Mouse (Mus musculus) ovary, postnatal 14 days (tissue): ENCODE data around the gene Tsen34.
A peak's percentile ranks its signal among the peaks of the same experiment; 100 is the strongest.
"Not testable (repeated sequence)": the region's sequence is repeated elsewhere in the genome, so short reads cannot be mapped to it uniquely, and the experiment has no call there.

Experiments
- DNase-seq: peaks from one replicate; pipeline ENCODE4 v3.0.0; 2022; ENCODE audit warnings: low spot score

Gene Tsen34

DNA sequence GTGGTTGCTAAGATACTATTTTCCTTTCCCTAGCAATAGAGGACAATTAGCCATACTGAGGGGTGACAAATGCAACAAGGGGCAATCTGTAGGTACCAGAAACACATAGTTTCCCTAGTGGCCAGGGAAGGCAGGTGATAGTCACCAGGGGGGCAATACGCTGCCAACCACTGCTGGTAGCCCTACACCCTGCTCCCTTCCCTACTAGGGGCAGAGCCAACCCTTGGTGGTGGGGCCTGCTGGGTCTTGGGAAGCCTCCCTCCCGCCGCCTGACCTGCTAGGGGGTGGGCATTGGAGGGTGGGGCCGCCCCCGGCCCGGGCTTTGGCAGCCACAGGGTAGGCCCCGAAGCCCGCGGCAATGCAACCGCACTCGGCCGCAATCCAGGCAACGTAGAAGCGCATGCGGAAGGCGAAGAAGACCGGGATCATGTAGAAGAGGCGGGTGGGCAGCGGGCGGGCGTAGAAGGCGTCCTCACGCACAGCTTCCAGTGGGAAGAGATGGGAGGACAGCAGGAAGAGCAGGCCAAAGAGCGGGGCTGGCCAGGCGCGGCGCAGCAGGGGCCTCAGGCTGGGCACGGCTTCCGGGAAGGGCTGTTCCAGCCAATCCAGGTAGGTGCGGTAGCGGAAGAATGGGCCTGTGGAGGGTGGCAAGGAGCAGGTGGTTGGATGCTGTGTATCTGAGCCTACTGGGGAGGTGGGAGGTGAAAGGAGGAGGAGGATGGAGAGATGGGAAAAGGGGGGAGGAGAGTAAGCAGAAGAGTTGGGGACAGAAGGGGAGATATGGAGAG is 7.1 kb upstream of the Tsen34 start:
- no peak for DNase-seq

GRCm38 (mm10) chr7:3691919-3692318 is 744 bp upstream of the Tsen34 start:
- DNase-seq, result no peak

GRCm38 (mm10) chr7:3692987-3693808 is 535 bp downstream of the Tsen34 start, which contains the start of gene Mboat7:
Gene Mboat7, minus strand, starts transcription at chr7:3693523.
- peak; percentile 92 for DNase-seq

DNA sequence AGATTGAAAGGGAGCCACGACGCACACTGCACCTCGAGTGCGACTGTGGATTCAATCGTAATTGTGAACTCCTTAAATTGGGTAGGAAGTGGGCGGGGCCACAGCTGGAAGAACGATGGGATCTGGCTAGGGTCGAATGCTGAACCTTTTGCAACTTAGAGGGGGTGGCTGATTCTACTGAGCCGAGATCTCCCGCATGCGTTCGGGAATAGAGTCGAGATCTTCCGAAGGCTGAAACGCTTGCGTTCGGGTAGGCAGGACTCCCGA is 1.1 kb downstream of the Tsen34 start:
- no peak for DNase-seq

GRCm38 (mm10) chr7:3694076-3694948 is 1.6 kb downstream of the Tsen34 start:
- DNase-seq, result peak; percentile 50

DNA sequence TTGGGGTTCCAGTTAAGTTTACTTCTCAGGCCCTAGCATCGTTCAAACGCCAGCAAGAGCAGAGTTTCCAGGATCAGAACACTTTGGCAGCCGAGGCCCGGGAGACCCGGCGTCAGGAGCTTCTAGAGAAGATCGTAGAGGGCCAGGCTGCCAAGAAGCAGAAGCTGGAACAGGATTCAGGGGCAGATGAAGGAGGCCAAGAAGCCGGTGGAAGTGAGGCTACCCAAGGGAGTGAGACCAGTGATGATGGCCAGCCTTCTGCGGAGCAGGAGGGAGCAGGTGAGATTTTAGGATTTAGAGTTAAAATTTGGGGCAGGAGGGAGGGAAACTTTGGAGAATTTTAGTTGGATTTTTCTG is 2.3 kb downstream of the Tsen34 start:
- not testable (repeated sequence) for DNase-seq

DNA sequence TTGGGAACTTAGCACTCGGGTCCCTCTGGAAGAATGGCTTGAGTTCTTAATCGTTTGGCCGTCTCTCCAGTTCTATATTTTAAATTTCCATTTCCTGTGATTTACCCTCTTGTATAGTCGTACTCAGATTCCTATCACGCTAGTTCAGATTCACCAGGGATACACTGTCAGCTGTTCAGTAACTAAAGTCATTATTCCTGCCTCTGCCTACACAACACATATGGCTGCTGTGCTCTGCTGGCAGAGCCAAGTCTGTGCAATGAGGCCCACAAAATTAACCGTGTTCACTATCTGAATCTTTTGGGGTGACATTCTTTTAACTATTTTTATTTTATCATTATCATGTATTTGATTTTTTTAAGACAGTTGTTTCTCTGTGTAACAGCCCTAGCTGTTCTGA is 5.8 kb downstream of the Tsen34 start:
- DNase-seq, result no peak

DNA sequence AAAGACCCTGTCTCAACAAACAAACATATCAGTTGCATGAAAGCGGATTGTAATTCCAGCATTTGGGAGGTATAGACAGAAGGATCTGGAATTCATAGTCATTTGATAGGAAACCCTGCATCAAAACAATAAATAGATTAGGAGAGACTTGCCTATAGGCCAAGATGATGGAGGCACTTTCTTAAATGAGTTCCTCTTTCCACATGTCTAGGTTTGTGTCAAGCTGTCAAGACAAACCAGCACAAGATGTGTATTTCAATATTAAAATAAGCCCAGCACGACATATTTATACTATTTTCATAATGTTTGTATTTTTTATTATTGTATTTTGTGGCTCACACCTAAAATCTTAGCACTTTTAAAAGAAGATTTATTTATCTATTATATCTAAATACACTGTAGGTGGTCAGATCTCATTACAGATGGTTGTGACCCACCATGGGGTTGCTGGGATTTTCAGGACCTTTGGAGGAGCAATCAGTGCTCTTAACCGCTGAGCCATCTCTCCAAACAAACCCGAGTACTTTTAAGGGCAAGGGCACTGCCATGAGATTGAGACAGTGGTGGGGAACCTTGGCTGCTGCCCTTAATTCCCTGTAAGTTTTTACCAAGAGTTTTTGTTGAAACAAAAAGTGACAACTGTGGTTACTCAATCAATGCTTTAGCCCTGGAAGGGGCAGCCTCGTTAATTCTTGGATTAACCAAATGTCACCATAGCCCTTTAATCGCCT is 10.7 kb downstream of the Tsen34 start:
- no peak for DNase-seq

- peak; percentile 95 for DNase-seq
These were observed 11.3 kb downstream of the Tsen34 start, which contains the start of gene Rps9 for GRCm38 (mm10) chr7:3703879-3704441. Gene Rps9, plus strand, starts transcription at chr7:3703993.

GRCm38 (mm10) chr7:3704475-3704874 is 11.8 kb downstream of the Tsen34 start:
- DNase-seq, result no peak

- DNase-seq, result not testable (repeated sequence)
These were observed 12.8 kb downstream of the Tsen34 start for GRCm38 (mm10) chr7:3705461-3705860.

DNA sequence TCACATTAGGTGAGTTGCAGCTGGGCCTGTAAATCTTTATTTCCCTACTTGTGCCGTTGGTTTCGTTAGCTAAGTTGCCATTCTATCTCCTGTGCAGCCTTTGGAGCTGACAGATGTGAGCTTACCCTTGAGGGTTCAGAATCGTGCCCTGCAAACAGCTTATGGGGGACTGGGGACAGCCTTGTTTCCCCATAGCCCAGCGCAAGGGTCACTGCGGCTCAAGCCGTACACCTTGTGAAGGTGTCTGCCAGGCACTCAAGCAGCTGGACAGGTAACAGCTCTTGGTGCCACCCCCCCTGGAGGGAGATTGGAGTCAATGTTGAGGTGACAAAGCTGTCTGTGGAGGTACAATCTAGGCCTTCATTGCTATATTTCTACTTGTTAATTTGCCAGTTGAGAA is 13.2 kb downstream of the Tsen34 start:
- DNase-seq, result no peak

DNA sequence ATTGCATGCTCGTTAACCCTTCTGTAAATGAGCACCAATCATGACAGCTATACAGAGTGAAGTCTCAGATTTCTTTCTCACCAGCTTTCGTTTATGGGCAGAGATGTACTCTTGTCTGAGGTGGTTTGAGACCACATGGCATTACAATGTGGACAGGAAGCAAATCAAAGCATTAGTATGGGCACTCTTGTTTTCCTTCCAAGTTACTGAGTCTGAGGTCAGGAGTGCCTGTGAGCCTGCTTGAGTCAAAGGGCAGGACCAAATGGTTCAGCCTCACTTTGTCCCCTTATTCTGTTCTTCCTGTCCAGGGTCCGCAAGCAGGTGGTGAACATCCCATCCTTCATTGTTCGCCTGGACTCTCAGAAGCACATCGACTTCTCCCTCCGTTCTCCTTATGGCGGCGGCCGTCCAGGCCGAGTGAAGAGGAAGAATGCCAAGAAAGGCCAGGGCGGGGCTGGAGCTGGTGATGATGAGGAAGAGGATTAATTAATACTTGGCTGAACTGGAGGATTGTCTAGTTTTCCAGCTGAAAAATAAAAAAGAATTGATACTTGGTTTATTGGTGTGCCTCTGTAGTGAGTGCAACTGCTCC is 13.8 kb downstream of the Tsen34 start:
- no peak for DNase-seq

GRCm38 (mm10) chr7:3707027-3707426 is 14.4 kb downstream of the Tsen34 start:
- DNase-seq, result no peak

DNA sequence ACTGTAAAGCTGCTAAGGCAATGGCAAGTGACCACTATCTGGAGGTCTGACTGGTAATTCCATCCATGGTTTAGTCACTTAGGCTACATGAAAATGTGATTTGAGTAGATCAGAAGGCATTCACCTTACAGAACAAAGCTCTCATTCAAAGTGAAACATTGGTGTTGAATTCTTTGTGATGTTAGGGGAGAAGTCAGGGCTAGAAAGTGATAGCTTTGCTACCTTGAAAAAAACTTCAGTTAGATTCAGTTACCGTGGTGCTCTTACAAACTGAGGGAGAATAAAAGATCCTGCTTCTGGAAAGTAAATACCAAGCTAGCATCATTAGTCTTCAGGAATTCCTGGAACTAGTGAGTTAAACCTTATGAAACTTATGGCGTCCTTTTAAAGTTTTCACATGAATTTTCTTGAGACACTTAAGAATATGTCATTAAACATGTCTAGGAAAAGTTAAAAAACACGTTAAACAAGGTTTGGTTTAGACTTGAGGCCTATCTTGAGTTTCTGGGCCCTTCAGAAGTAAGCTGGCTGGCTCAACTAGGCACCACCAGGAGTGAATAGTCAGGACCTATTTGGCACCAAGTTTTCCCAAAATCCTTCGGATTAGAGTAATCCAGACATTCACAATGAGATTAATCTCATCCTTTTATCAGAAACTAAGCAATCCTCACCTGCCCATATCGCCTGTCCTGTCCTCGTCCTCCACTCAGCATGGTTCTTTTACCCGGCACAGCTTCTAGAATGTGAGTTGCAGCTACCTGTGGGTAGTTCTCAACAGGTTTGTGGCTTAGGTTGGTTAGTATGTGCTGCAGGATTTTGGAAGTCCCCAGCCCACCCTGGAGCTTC is 15.1 kb downstream of the Tsen34 start:
- DNase-seq, result no peak

- DNase-seq, result not testable (repeated sequence)
These were observed 15.9 kb downstream of the Tsen34 start for GRCm38 (mm10) chr7:3708447-3708980.

DNA sequence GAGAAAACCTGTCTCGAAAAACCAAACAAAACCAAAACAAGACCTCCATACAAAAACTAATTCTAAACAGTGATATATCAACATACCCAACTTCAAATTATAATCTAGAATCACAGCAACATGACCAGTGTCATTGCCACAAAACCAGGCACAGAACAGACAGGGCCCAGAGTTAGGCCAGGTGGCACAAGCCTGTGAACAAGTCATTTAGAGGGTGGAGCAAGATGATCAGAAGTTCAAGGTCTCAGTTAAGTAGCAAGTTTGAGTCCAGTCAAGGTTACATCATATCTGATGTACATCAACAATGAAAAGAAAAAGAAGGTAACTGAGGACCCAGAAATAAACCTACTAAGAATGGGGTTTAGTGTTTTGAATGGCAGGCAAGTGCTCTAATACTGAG is 16.3 kb downstream of the Tsen34 start:
- DNase-seq, result no peak

DNA sequence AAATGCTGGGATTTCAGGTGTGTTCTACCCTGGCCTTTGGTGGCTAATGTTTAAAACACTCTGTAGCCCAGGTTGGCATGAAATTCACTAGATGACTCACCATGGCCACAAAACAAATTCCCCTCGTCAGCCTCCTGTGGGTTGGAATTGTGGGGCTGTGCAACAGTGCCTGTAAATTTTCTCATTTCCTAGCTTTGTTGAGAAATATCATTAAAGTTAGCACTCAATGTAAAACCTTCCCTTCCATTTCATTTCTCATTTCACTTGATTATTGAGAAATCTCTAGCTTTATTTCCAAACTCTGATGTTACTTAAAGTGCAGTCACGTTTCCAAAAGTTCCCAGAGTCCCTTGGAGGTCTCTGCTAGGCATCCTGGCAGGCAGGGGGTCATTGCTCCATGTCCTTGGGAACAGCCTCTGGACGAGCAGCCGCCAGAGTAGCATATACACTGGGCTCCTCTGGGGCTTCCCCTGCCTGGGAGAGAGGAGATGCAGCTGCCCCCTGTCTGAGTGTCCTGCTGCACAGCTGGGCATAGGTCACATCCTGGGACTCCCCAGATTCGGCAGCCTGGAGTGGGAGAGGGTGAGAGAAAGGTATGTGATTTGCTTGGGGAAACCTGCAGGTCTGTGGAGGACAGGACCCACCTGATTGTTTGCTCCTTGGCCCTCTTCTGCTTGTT is 19.7 kb downstream of the Tsen34 start:
- DNase-seq, result no peak

DNA sequence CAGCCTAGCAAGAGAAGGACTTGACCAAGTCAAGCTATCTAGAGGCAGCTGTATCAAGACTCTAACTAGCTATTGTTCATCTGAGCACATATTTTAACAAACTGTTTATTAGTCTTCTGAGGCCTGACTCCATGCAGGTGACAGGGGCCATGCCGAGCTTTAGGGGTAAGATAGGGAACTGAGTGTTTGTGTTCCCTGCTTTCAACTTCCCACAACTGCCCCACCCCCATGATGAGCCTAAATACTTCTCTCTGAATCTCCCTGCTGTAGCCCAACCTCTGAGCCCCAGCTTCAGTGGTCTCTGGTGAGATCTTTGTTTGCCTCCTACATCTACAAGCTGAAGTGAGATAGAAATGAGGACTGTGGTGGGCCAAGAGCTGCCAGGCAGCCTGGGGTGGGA is 22.6 kb downstream of the Tsen34 start:
- no peak for DNase-seq
